Mouse (Mus musculus) stomach, embryonic 14.5 days (tissue): Measurements from ENCODE around the gene Ace2. TPM values are rescaled to one million over a fixed set of nuclear protein-coding genes. Genes with fewer than 3 reads are reported as not detected.

Source experiments
- ATAC-seq: fragments of 200-750 bp; cut with Nextera tagmentation; 2 replicates; pipeline ENCODE4 v1.8.0; 2017; ENCODE audit warnings: low read depth, moderate TSS enrichment; ENCODE audit not compliant: insufficient number of reproducible peaks, insufficient read depth, low FRiP score
- H3K27ac ChIP-seq: fragments of 300-500 bp; sonication (generic); 2 replicates; pipeline ENCODE4 v1.5.1; 2014; ENCODE audit warnings: mild to moderate bottlenecking, low read length, moderate library complexity, mixed read lengths
- H3K27me3 ChIP-seq: fragments of 300-500 bp; sonication (generic); 2 replicates; pipeline ENCODE4 v1.6.1; 2014; ENCODE audit warnings: low read length, control low read depth, mixed read lengths; ENCODE audit not compliant: control insufficient read depth, insufficient read depth
- H3K36me3 ChIP-seq: fragments of 300-500 bp; sonication (generic); 2 replicates; pipeline ENCODE4 v1.6.1; 2014; ENCODE audit warnings: mild to moderate bottlenecking, control low read depth, low read length, moderate library complexity, mixed read lengths; ENCODE audit not compliant: control insufficient read depth, insufficient read depth
- H3K4me1 ChIP-seq: fragments of 300-500 bp; sonication (generic); 2 replicates; pipeline ENCODE4 v1.6.1; 2014; ENCODE audit warnings: low read length, control low read depth, mixed read lengths; ENCODE audit not compliant: control insufficient read depth, insufficient read depth
- H3K4me2 ChIP-seq: fragments of 300-500 bp; sonication (generic); replicated peaks from 2 replicates; pipeline ENCODE4 v1.6.1; 2014; ENCODE audit warnings: low read depth, low read length, control low read depth
- H3K4me3 ChIP-seq: fragments of 300-500 bp; sonication (generic); 2 replicates; pipeline ENCODE4 v1.5.1; 2014; ENCODE audit warnings: low read depth, low read length, control low read depth
- H3K9ac ChIP-seq: fragments of 300-500 bp; sonication (generic); replicated peaks from 2 replicates; pipeline ENCODE4 v1.6.1; 2014; ENCODE audit warnings: low read depth, mild to moderate bottlenecking, control low read depth, low read length, moderate library complexity, mixed read lengths
- H3K9me3 ChIP-seq: fragments of 300-500 bp; sonication (generic); 2 replicates; pipeline ENCODE4 v1.6.1; 2016; ENCODE audit warnings: low read depth, low read length, control low read depth; ENCODE audit not compliant: control insufficient read depth
- WGBS: fragments of 180-500 bp; shearing (Covaris S2); extraction: QIAGEN DNeasy Blood & Tissue Kit; methylation state at CpG from one replicate; pipeline ENCODE4 v1.1.7; 2014; 5-methylcytosine and 5-hydroxymethylcytosine counted together
- polyA plus RNA-seq: library from polyadenylated mRNA; unstranded; fragments of >200 nt; fragmentation: Nextera tagmentation; extraction: Ambion mirVana; gene quantifications from 2 replicates; pipeline ENCODE4 v1.2.1, GENCODE M21; 2014

Ace2 gene
- polyA plus RNA-seq, 1 experiment from 2014 or later, result 1.4 TPM

DNA sequence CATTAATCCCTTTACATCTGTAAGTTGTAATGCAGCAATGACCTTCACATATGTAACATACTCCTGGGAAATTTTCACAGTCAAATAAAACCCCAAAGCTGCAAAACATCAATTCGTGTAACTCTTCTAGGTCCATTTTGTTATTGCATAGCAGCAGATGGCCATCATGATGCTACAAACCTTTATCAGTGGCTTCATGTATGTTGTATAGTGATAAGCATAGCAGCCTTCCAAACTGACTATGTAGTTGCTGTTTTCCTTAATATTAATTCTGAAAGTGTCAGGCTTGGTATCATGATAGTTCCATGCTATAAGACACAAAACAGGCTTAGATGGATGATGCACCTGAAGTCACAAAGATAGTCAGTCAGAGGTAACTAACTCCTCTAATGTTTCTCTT, 25.5 kb downstream of the Ace2 start:
- 85% methylated on average over 1 of the region's 1 CpGs for WGBS
- no peak for ATAC-seq

DNA sequence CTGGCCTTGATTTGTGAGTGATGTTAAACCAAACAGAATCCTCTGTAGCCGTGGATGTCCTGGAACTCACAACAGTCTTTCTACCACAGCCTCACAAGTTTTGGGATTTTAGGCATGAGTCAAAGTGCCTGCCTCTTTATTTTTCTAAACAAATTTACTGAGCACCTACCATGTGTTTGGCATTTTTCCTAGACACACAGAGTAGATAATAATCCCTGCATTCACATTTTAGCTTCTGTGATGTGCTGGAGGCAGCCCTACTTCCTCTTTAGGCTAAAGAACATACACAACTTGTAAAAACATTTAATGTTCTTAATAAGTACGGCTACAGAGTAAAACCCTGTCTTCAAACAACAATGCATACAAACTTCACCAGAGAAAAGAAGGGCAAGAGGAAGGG, 31.9 kb downstream of the Ace2 start:
- no peaks in the 10 kb centered on the region for H3K36me3 ChIP-seq
- no peak for ATAC-seq
- H3K9ac ChIP-seq, result no peak overlapping the region
- no peaks in the 10 kb centered on the region for H3K9me3 ChIP-seq
- no peak overlapping the region for H3K4me2 ChIP-seq
- H3K27me3 ChIP-seq, result 0 out of 2 replicates have a peak, but pooled peaks cover 2% of the 10 kb centered on the region
- WGBS, result 56% methylated on average over 2 of the region's 2 CpGs
- no peaks in the 10 kb centered on the region for H3K4me1 ChIP-seq
- no peak overlapping the region for H3K27ac ChIP-seq
- H3K4me3 ChIP-seq, result no peak overlapping the region

More for the DNA sequence above, 25.5 kb downstream of the Ace2 start:
- Histone ChIP-seq H3K4me1 (no peaks in the 10 kb centered on the region), H3K27me3 (no peaks in the 10 kb centered on the region), H3K9me3 (no peaks in the 10 kb centered on the region), H3K27ac (no peak overlapping the region), H3K36me3 (no peaks in the 10 kb centered on the region), H3K4me2 (no peak overlapping the region), H3K9ac (no peak overlapping the region), H3K4me3 (no peak overlapping the region)

DNA sequence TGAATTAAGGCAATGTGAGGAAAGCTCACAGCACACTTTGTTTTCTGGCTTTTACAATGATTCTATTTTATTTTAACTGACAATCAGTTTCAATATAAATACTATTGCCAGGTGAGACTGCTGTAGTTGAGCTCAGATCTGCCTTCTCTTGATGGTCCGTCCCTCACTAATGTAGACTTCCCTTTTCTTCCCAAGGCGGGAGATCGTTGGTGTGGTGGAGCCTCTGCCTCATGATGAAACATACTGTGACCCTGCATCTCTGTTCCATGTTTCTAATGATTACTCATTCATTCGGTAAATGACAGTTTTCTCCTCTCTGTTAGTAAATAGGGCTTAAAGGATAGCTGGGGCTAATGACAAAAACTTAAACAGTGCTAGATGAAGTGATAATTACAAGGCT, 34.7 kb downstream of the Ace2 start:
- Histone ChIP-seq H3K9ac (no peak overlapping the region), H3K27me3 (0 out of 2 replicates have a peak, but pooled peaks cover 2% of the 10 kb centered on the region), H3K27ac (no peak overlapping the region), H3K4me2 (no peak overlapping the region), H3K36me3 (no peaks in the 10 kb centered on the region), H3K4me3 (no peak overlapping the region), H3K9me3 (no peaks in the 10 kb centered on the region), H3K4me1 (no peaks in the 10 kb centered on the region)
- no peak for ATAC-seq
- 86% methylated on average over 4 of the region's 4 CpGs for WGBS

DNA sequence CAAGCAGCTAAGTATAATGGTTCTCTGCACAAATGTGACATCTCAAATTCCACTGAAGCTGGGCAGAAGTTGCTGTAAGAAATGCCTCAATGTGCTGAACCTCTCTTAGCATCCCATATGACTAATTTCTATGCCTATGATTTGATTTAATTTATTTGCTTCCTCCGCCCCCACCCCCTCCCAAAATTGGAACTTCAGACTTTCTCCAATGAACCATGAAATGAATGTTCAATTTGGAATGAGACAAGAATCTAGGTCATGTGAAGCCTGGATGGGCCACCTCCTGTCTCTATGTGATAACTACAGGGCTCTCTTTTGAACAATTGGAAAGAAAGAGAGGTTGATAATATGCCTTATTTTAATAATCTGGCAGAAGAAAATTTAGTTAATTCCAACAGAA, 36.2 kb downstream of the Ace2 start:
- no peak overlapping the region for H3K9ac ChIP-seq
- ATAC-seq, result no peak
- H3K4me2 ChIP-seq, result no peak overlapping the region
- no peak overlapping the region for H3K27ac ChIP-seq
- H3K27me3 ChIP-seq, result 0 out of 2 replicates have a peak, but pooled peaks cover 2% of the 10 kb centered on the region
- no peaks in the 10 kb centered on the region for H3K9me3 ChIP-seq
- no peak overlapping the region for H3K4me3 ChIP-seq
- 100% methylated on average over 1 of the region's 1 CpGs for WGBS
- H3K36me3 ChIP-seq, result no peaks in the 10 kb centered on the region
- no peaks in the 10 kb centered on the region for H3K4me1 ChIP-seq

DNA sequence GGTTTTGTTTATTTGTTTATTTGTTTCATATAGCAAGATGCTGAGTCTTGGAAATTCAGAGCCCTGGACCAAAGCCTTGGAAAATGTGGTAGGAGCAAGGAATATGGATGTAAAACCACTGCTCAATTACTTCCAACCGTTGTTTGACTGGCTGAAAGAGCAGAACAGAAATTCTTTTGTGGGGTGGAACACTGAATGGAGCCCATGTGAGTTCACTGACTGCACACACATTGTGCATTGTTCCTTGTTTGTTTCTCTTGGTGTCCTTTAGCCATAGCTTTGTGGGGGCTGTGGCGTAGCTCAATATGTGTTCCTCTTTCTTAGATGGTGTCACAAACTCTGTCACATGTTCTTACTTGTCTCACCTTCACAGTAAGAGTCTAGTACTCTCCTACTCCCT, 36.6 kb downstream of the Ace2 start:
- Histone ChIP-seq H3K27ac (no peak overlapping the region), H3K27me3 (0 out of 2 replicates have a peak, but pooled peaks cover 2% of the 10 kb centered on the region), H3K4me2 (no peak overlapping the region), H3K9ac (no peak overlapping the region), H3K36me3 (no peaks in the 10 kb centered on the region), H3K9me3 (no peaks in the 10 kb centered on the region), H3K4me3 (no peak overlapping the region), H3K4me1 (no peaks in the 10 kb centered on the region)
- ATAC-seq, result no peak
- WGBS, result 83% methylated on average over 2 of the region's 2 CpGs

DNA sequence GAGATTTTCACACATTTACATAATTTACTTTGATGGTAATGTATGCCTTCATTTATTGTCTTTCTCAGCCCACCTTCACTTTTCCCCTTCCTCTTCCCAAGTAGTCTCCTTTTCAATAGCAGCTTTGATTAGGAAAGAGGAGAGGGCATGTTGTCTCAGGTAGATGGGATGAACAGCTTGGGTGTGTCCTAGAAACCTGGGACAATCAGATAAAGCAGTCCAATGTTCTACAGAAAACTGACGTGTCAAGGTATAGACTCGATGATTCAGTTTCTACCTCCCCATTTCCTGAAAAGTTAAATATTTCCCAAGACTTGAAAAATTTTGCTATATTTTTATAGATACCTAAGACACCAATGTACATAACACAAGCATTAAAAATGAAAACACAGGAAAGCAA, 39.7 kb downstream of the Ace2 start:
- Histone ChIP-seq H3K4me1 (no peaks in the 10 kb centered on the region), H3K27me3 (0 out of 2 replicates have a peak, but pooled peaks cover 2% of the 10 kb centered on the region), H3K4me3 (no peak overlapping the region), H3K4me2 (no peak overlapping the region), H3K9me3 (no peaks in the 10 kb centered on the region), H3K9ac (no peak overlapping the region), H3K27ac (no peak overlapping the region), H3K36me3 (no peaks in the 10 kb centered on the region)
- WGBS, result 83% methylated on average over 2 of the region's 2 CpGs
- ATAC-seq, result no peak

DNA sequence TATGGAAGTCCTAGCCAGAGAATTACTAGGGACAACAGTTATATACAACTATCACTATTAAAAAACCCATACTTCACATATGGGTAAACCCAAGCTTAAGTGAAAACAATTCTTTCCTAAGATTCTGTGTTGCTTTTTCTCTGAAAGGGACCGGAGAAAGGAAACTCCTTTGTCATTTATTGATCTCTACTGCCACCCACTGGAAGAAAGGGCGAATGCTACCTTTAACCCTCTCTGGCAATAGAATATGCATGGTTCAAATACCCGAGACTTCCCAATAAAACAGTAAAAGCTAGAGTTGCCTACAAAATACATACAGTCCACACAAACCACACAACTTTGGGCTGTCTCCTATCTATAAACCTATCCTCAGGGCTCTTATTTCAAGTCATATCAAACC, 40.6 kb downstream of the Ace2 start:
- ATAC-seq, result no peak
- H3K4me1 ChIP-seq, result no peaks in the 10 kb centered on the region
- H3K27me3 ChIP-seq, result no peaks in the 10 kb centered on the region
- H3K27ac ChIP-seq, result no peak overlapping the region
- H3K4me2 ChIP-seq, result no peak overlapping the region
- no peak overlapping the region for H3K9ac ChIP-seq
- 11% methylated on average over 3 of the region's 3 CpGs for WGBS
- no peaks in the 10 kb centered on the region for H3K36me3 ChIP-seq
- no peak overlapping the region for H3K4me3 ChIP-seq
- H3K9me3 ChIP-seq, result no peaks in the 10 kb centered on the region

DNA sequence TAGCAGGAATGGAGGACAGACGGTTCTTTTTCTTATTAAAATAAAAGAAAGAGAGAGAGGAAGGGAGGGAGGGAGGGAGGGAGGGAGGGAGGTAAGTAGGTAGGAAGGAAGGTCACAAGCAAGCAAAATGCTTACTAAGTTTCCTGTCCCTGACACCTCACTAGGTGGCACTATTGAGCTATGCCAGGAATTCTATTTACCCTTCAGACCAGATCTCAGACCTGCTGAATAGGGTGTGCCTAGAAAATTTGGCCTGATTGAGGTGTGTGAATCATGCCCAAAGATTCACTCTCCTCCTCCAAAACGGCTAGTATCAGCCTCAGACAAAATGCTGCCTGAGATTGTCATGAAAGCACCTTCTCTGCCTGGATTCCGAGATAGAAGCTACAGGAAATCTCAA, 44.7 kb downstream of the Ace2 start:
- 27% methylated on average over 3 of the region's 3 CpGs for WGBS
- Histone ChIP-seq H3K9me3 (no peaks in the 10 kb centered on the region), H3K4me2 (no peak overlapping the region), H3K27ac (no peak overlapping the region), H3K4me3 (no peak overlapping the region), H3K27me3 (no peaks in the 10 kb centered on the region), H3K9ac (no peak overlapping the region), H3K36me3 (no peaks in the 10 kb centered on the region), H3K4me1 (no peaks in the 10 kb centered on the region)
- 0 out of 2 replicates have a peak, but pooled peaks have one; percentile 56 for ATAC-seq

DNA sequence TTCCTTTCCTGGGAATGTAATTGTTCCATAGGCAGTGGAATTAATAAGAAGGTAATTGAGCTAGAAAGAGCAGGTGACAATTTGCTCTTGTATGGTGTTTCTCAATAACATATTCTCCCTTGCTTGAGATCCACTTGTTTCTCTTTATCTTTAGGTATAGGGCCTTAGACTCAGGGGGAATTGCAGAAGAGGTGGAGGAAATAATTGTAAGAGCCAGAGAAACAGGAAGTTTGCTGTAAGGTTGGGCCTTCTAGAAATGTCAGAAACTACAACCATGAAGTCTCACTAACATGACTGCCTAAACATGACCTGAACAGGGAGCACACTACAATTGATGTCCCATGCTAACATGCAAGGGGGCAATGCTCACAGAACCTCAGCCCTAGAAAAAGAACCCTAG, 50.7 kb downstream of the Ace2 start:
- H3K27me3 ChIP-seq, result no peaks in the 10 kb centered on the region

More for the DNA sequence above, 50.7 kb downstream of the Ace2 start:
- no peaks in the 10 kb centered on the region for H3K4me1 ChIP-seq
- no peaks in the 10 kb centered on the region for H3K36me3 ChIP-seq
- H3K9ac ChIP-seq, result no peak overlapping the region
- H3K9me3 ChIP-seq, result no peaks in the 10 kb centered on the region
- H3K27ac ChIP-seq, result no peak overlapping the region
- ATAC-seq, result no peak
- no peak overlapping the region for H3K4me3 ChIP-seq
- H3K4me2 ChIP-seq, result no peak overlapping the region
